Mouse (Mus musculus) cerebellum, adult 8-10 months (tissue): Measurements from ENCODE around the gene Jarid2.

Source experiments
- DNase-seq: peaks from one replicate; pipeline ENCODE4 v3.0.0; 2022

The Jarid2 gene

DNA sequence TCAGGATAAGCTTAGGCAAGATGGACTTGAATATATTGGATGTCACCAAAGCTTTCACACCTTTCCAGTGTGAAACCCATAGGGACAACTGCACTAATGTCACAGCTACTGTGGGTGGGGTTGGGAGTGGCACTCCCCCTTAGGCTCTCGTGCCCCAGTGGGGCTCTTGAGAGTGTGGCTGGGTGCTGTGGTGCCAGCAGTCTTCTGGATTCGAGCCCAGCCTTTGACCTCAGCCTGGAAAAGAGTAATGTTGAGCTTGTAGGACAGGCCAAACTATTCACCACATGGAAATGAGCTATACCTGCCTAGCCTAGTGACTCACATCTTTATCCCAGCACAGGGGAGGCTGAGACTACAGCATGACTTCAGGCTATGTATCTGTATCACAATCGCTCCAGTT, 194.8 kb downstream of the Jarid2 start:
- DNase-seq: no peak

DNA sequence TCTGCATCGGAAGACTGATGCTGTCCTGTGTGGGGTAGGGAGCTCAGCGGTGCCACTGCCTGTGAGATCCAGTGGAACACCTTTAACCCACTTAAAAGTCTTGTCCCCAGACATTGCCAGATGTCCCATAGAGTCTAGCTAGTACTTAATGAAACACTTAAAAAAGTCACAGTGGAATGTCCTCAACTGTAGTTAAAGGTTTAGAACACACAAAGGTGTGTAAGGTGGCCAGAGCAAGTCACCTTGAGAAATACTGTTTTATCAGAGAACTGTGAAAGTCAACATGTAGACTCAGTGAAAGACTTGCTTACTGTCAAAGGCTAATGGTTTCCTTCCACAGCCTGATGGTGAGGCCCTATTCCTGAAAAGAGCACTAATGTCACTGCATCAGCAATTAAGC, 195.9 kb downstream of the Jarid2 start:
- DNase-seq: no peak

GRCm38 (mm10) chr13:44926311-44926710, 197.0 kb downstream of the Jarid2 start:
- DNase-seq: no peak

GRCm38 (mm10) chr13:44932307-44933264, 203.3 kb downstream of the Jarid2 start:
- no peak for DNase-seq

DNA sequence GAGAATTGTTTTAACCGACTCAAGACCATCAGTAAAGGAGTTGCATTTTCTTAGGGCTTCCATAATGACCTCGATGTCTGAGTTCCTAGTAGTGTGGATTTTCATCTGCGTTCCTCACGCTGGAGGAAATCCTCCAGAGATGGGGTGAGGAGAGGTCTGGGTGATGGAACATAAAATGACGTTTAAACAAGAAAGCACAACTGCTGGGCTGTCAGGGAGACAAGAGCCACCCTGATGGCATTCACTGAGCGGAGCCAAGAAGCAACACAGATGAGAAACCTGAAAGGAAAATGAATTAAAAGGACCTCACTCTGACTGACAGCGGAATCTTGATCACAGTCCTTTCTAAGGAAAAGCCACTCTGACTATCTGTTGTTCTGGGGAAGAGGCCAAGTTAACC, 204.3 kb downstream of the Jarid2 start:
- no peak for DNase-seq

GRCm38 (mm10) chr13:44937681-44938080, 208.4 kb downstream of the Jarid2 start:
- DNase-seq: no peak

DNA sequence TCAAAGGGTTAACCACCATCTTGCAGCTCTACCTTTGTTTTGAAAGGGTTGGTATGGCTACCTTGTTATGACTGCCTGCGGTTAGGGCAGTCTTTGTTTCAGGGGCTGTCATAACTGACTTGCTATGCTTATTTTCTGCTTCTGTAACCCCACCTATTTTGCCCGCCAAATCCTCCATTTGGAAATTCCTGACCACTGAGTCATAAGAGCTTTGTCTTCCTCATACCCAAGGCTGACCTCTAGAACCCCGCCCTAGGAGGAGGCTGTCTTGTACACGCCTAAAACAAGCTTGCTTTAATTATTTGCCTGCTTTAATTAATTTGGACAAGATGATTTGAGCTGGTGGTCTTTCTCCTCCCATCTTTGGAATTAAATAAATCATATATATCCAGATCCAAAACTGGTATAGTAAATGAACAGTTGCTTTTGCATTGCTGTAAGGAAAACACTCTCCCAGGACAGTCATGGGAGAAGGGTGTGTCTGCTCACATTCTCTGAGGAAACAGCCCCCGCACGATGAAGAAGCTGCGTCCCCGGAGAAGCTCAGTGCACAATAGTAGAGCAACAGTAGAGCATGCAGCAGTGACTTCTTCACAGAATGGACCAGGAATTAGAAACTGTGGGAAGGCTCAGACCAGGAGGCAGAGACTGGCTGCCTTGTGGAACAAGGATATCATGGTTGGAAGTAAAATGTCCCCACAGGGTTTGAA, 210.2 kb downstream of the Jarid2 start:
- no peak for DNase-seq

DNA sequence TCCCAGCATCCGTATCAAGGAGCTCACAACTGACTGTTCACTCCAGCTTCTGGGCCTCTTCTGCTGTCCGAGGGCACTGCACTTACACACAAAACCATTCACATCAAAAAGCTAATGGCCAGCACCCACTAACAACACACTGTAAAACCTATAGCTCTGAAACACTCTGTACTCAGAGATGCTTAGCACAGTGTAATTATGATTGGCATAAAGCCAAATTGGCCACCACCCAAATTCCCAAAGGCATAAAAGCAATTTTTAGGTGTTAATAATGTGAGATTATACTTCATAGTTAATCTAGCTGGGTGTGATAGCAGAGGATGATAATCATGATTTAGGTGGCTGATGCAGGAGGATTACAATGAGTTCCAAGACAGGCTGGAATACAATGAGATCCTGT, 214.3 kb downstream of the Jarid2 start:
- no peak for DNase-seq

- peak; percentile 39 for DNase-seq
Measured at GRCm38 (mm10) chr13:44946880-44947635, 217.8 kb downstream of the Jarid2 start.

DNA sequence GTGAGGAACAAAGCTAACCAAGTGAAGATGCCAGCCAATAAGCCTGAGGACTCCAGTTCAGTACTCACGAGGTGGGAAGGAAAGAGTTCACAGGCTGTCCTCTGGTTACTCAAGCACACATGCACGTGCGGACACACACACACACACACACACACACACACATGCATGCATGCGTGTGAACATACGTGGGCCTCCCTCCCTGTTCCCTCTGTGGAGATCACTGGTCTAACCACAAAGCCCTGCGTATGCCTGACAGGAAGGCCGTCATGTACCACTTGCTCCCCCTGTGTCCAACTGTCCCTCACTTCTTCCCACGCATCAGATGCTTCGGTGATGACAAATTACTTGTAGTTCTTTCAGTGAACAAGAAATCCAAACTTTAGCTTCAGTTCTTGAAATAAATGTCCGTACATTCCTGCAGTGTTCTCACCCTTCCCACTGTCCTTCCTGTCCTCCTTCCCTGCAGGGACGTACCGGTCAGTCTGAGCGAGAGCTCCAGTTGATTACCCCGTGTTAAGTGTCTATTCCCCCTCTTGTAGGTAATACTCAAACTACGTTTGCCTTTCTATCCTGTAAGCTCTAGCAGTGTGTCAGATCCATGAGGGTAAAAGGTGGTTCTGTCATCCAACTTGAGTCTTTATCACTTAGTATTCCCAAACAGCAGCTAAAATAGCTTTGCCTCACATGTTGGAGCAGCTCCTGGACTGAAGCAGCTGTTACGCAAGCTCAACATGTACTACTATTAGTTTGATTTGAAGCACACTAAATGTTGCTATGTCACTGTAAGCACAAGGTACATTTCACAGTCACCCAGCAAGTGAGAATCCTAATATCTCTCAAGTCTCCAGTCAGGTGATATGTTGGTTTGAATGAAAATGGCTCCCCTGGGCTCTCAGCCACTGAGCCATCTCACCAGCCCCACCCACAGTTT, 219.3 kb downstream of the Jarid2 start:
- no peak for DNase-seq

- peak; percentile 22 for DNase-seq
Measured at GRCm38 (mm10) chr13:44952393-44953086, 223.3 kb downstream of the Jarid2 start.

GRCm38 (mm10) chr13:44953546-44954231, 224.4 kb downstream of the Jarid2 start:
- no peak for DNase-seq

GRCm38 (mm10) chr13:44954232-44954568, 224.9 kb downstream of the Jarid2 start:
- DNase-seq: no peak

- no peak for DNase-seq
Measured at GRCm38 (mm10) chr13:44955781-44956180, 226.5 kb downstream of the Jarid2 start.

DNA sequence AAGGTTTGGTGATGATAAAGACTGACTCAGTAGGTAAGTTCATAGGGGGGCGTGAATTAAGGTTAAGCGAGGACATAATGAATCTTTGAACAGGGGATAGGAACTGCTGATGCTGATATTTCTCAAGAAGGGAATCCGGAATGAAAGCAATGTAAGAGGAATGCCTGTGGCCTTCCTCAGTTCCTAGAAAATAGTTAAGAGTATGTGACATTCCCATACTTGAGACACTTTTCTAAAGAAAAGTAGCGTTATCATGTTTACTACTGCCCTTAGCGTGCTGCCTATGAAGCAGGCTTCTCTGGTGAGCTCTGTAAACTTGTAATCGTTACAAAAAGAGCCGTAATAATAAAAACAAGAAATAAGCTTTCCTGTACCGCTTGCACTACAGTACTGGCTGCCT, 227.8 kb downstream of the Jarid2 start:
- no peak for DNase-seq

GRCm38 (mm10) chr13:44960542-44961291, 231.4 kb downstream of the Jarid2 start:
- DNase-seq: no peak
